Mouse (Mus musculus) forebrain, postnatal 0 days (tissue): ENCODE data around the gene Synpo2l. TPM values are rescaled to one million over a fixed set of nuclear protein-coding genes. Genes with fewer than 3 reads are reported as not detected.
A peak's percentile ranks its signal among the peaks of the same experiment; 100 is the strongest.

Source experiments
- ATAC-seq: fragments of 200-750 bp; cut with Nextera tagmentation; 2 replicates; pipeline ENCODE4 v1.8.0; 2017; ENCODE audit warnings: mild to moderate bottlenecking, moderate library complexity
- DNase-seq: peaks from one replicate; pipeline ENCODE4 v3.0.0-alpha.2; 2015
- H3K27ac ChIP-seq: fragments of 300-500 bp; sonication (generic); 2 replicates; pipeline ENCODE4 v1.5.1; 2014; ENCODE audit warnings: low read depth, mild to moderate bottlenecking, antibody characterized with exemption, low read length, moderate library complexity, mixed read lengths
- H3K27me3 ChIP-seq: fragments of 300-500 bp; sonication (generic); 2 replicates; pipeline ENCODE4 v1.6.1; 2014; ENCODE audit warnings: mild to moderate bottlenecking, low read length, mixed read lengths; ENCODE audit not compliant: insufficient read depth
- H3K36me3 ChIP-seq: fragments of 300-500 bp; sonication (generic); 2 replicates; pipeline ENCODE4 v1.6.1; 2014; ENCODE audit warnings: mild to moderate bottlenecking, moderate library complexity; ENCODE audit not compliant: insufficient read depth
- H3K4me1 ChIP-seq: fragments of 300-500 bp; sonication (generic); 2 replicates; pipeline ENCODE4 v1.6.1; 2014; ENCODE audit warnings: antibody characterized with exemption; ENCODE audit not compliant: insufficient read depth
- H3K4me2 ChIP-seq: fragments of 300-500 bp; sonication (generic); 2 replicates; pipeline ENCODE4 v1.6.1; 2014; ENCODE audit warnings: low read depth, mild to moderate bottlenecking, moderate library complexity
- H3K4me3 ChIP-seq: fragments of 300-500 bp; sonication (generic); 2 replicates; pipeline ENCODE4 v1.5.1; 2014; ENCODE audit warnings: low read depth, low read length, mixed read lengths
- H3K9ac ChIP-seq: fragments of 300-500 bp; sonication (generic); 2 replicates; pipeline ENCODE4 v1.6.1; 2014; ENCODE audit warnings: mild to moderate bottlenecking
- H3K9me3 ChIP-seq: fragments of 300-500 bp; sonication (generic); 2 replicates; pipeline ENCODE4 v1.6.1; 2016; ENCODE audit warnings: low read length
- CTCF ChIP-seq: sonication (generic); IDR thresholded peaks from 2 replicates; pipeline ENCODE4 v1.5.1; 2016; ENCODE audit warnings: antibody characterized with exemption, control low read depth, low read depth
- WGBS: fragments of 180-500 bp; shearing (Covaris S2); extraction: QIAGEN DNeasy Blood & Tissue Kit; methylation state at CpG from one replicate; pipeline ENCODE4 v1.1.7; 2014; 5-methylcytosine and 5-hydroxymethylcytosine counted together
- polyA plus RNA-seq: library from polyadenylated mRNA; unstranded; fragments of >200 nt; fragmentation: Nextera tagmentation; extraction: Ambion mirVana; gene quantifications from 2 replicates; pipeline ENCODE4 v1.2.1, GENCODE M21; 2015
- total RNA-seq: library from RNA; depleted of rRNA; stranded (reverse); fragments of >200 nt; gene quantifications from 2 replicates; pipeline ENCODE4 v1.2.3, GENCODE M21; 2014

Gene Synpo2l
- total and polyA plus RNA-seq, 2 experiments from 2014 or later: 0.17 to 0.24 TPM

DNA sequence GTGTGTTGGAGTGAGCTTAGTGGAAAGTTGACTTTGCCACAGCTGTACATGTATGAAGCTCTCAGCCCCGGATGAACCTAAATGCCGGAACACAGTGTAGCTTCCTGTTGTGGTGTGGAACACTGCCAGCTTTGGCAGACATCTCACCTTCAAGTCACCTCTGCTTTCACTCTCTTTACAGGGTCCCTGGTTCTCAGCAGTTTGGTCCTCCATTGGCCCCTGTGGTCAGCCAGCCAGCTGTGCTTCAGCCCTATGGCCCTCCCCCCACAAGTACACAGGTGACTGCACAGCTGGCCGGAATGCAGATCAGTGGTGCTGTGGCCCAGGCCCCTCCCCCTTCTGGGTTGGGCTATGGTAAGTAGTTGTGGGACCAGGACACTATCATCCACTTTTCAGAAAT, 14.3 kb upstream of the Synpo2l start:
- no peak overlapping the region for H3K4me3 ChIP-seq
- no peak overlapping the region for H3K27ac ChIP-seq
- ATAC-seq: no peak
- WGBS: 78% methylated on average over 3 of the region's 3 CpGs
- H3K36me3 ChIP-seq: peaks cover 86% of the 10 kb centered on the region
- no peak for TF ChIP-seq CTCF
- H3K4me1 ChIP-seq: no peaks in the 10 kb centered on the region
- DNase-seq: no peak
- no peaks in the 10 kb centered on the region for H3K27me3 ChIP-seq
- H3K9me3 ChIP-seq: no peaks in the 10 kb centered on the region
- H3K4me2 ChIP-seq: no peak overlapping the region
- H3K9ac ChIP-seq: no peak overlapping the region

DNA sequence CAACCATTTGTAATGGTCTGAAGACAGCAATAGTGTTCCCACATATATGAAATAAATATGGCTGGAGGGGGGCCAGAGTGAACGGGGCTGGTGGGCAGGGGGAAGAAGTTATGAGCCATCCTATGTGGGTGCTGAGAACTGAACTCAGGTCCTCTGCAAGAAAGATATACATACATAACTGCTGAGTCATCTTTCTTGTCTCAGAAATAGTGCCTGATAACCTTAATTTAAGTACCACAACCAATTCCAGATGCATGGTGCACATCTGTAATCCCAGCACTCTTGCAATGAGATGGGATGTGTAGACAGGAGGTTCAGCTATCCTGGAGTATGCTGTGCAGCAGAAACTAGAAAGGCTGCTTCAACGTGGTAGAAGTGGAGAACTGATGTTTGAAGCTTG, 13.6 kb upstream of the Synpo2l start:
- 90% methylated on average over 2 of the region's 2 CpGs for WGBS
- no peaks in the 10 kb centered on the region for H3K4me1 ChIP-seq
- H3K9me3 ChIP-seq: no peaks in the 10 kb centered on the region
- H3K4me3 ChIP-seq: no peak overlapping the region
- no peak for ATAC-seq
- TF ChIP-seq CTCF: no peak
- H3K4me2 ChIP-seq: no peak overlapping the region
- no peak overlapping the region for H3K9ac ChIP-seq
- no peaks in the 10 kb centered on the region for H3K27me3 ChIP-seq
- peaks cover 84% of the 10 kb centered on the region for H3K36me3 ChIP-seq
- DNase-seq: no peak
- no peak overlapping the region for H3K27ac ChIP-seq

DNA sequence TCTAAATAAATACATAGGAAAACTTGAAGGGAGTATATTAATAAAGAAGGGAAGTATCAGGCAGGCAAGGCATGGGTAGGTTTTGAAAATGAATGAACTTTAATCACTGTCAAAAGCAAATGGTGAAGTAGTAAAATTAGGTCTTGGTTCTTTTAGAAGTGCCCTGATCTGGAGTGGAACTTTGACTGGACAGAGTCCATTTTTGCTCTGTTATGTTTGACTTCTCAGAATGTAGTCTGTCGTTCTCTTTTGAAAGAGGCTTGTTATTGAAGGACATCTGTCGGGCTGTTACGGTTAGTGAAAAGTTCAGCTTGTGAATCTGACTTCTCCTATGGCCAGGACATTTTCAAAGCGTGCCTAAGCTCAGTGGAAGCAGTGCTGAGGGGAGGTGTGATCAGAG, 9.8 kb upstream of the Synpo2l start:
- no peak for TF ChIP-seq CTCF

DNA sequence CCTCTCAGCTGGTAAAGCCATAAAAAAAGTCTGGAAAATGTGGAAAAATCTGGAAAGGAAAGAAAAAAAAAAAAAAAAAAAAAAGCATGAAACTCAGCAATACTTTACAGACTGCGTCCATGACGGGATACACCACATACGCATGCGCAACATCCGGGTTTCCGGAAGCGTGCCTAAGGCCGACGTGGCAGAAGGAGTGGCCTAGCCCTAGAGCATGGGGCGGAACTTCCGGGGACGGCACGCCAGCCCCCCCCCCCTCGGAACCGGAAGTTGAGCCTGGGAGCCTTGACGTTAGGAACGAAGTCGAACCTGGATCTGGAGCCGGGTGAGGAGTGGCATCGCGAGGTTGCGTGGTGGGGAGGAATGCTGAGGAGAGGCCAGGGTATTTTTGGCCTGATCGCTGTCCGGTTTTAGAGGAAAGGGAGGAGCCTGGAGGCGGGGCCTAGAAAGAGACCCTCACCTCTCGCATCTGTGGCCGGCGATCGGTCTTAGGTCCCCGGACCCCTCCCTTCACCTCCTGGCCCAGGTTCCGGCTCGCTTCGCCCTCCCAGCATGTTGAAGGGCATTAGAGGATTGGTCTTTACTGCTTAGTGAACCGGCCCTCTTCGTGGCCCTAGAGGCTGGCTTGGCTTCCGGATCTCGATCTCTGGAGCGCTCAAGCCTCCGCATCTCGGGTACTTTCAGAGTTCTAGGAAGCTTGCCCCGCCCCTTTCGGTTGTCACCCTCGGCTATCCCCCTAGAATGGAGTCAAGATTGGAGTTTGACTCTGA, 6.1 kb upstream of the Synpo2l start, which contains the start of gene Sec24c:
Gene Sec24c, plus strand, starts transcription at position 245 of the 770 bp plus-strand sequence.
- H3K9me3 ChIP-seq: no peaks in the 10 kb centered on the region
- peak within 1 kb of the TSS; percentile 76 for H3K4me2 ChIP-seq
- peaks cover 5% of the 10 kb centered on the region; the same call in 1 of the 2 replicates for H3K4me1 ChIP-seq
- DNase-seq (peak; percentile 100), ATAC-seq (peak; percentile 99)
- H3K9ac ChIP-seq: peak within 1 kb of the TSS; percentile 93
- H3K27ac ChIP-seq: peak within 1 kb of the TSS; percentile 87
- no peak for TF ChIP-seq CTCF
- WGBS: 2% methylated on average over 42 of the region's 43 CpGs
- H3K36me3 ChIP-seq: peaks cover 19% of the 10 kb centered on the region; the same call in 1 of the 2 replicates
- peak within 1 kb of the TSS; percentile 94 for H3K4me3 ChIP-seq
- H3K27me3 ChIP-seq: no peaks in the 10 kb centered on the region

More for the DNA sequence above, 9.8 kb upstream of the Synpo2l start:
- Histone ChIP-seq H3K9ac (no peak overlapping the region), H3K27me3 (no peaks in the 10 kb centered on the region), H3K9me3 (no peaks in the 10 kb centered on the region), H3K4me3 (no peak overlapping the region), H3K27ac (no peak overlapping the region), H3K36me3 (peaks cover 52% of the 10 kb centered on the region), H3K4me2 (no peak overlapping the region), H3K4me1 (peaks cover 5% of the 10 kb centered on the region; the same call in 1 of the 2 replicates)
- DNase-seq: no peak
- ATAC-seq: no peak
- WGBS: 92% methylated on average over 4 of the region's 4 CpGs

DNA sequence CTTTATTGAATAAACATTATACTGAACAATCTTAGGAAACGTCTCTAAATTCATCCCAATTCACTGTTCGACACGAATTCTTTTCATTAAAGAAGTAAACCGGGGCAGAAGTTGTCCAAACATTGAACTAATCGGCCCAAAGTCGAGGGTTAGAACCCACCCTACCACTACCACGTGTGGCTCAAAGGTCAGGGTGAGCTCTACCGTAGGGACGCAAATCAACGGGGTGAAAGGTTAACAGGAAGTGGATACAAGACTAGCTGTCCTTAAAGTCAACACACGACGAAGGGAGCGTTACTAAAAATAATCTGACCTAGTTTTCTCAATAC, 5.5 kb upstream of the Synpo2l start:
- Histone ChIP-seq H3K27me3 (no peaks in the 10 kb centered on the region), H3K4me1 (peaks cover 5% of the 10 kb centered on the region; the same call in 1 of the 2 replicates), H3K4me2 (peak overlapping the region; percentile 76), H3K9me3 (no peaks in the 10 kb centered on the region), H3K9ac (peak overlapping the region; percentile 33; the same call in 1 of the 2 replicates), H3K4me3 (peak overlapping the region; percentile 94), H3K36me3 (peaks cover 17% of the 10 kb centered on the region; the same call in 1 of the 2 replicates), H3K27ac (peak overlapping the region; percentile 37)
- ATAC-seq (peak; percentile 56), DNase-seq (no peak)
- WGBS: 13% methylated on average over 13 of the region's 13 CpGs
- no peak for TF ChIP-seq CTCF

DNA sequence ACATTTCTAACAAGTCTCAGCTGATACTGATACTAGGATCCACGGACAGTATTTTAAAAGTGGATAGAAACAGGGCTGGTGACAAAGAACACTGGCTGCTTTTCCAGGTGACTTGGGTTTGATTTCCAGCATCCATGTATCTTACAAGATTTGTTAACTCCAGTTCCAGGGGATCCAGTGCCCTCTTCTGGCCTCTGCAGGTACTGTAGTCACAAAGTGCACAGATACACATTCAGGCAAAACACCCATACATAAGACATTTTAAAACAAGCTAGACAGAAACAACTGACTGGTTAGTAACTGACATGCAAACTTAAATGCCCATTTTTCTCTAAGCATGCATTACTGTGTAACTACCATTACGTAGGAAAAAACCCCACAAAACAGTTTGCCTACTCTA, 4.8 kb upstream of the Synpo2l start:
- no peaks in the 10 kb centered on the region for H3K9me3 ChIP-seq
- no peak overlapping the region for H3K4me2 ChIP-seq
- ATAC-seq (no peak), DNase-seq (peak; percentile 58)
- peak; percentile 62 for TF ChIP-seq CTCF
- H3K9ac ChIP-seq: no peak overlapping the region
- no peak overlapping the region for H3K27ac ChIP-seq
- peaks cover 5% of the 10 kb centered on the region; the same call in 1 of the 2 replicates for H3K4me1 ChIP-seq
- no peak overlapping the region for H3K4me3 ChIP-seq
- no peaks in the 10 kb centered on the region for H3K27me3 ChIP-seq
- peaks cover 12% of the 10 kb centered on the region; the same call in 1 of the 2 replicates for H3K36me3 ChIP-seq
- 91% methylated on average over 2 of the region's 2 CpGs for WGBS

DNA sequence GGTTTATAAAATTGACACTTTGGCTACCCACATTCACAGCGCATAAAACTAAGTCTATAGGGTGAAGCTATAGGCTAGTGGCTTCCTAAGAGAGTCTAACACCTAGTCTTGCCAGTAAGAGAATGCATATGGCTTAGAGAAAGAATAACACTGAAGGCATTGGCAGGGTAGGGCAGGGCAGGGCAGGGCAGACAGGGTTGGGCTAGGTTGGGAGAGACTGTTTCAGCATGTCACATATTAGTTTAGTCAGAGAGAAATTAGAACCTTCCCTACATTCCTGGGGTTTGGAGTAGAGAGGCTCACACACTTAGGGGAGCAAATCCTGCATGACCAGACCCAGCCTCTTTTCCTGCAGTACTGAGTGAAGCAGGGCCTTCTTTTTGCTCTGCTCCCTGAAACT, 685 bp downstream of the Synpo2l start:
- TF ChIP-seq CTCF: no peak
- Histone ChIP-seq H3K4me1 (no peaks in the 10 kb centered on the region), H3K4me2 (no peak overlapping the region), H3K9ac (no peak overlapping the region; the same call in 1 of the 2 replicates), H3K4me3 (no peak overlapping the region), H3K27me3 (no peaks in the 10 kb centered on the region; the same call in 1 of the 2 replicates), H3K27ac (no peak overlapping the region), H3K36me3 (no peaks in the 10 kb centered on the region), H3K9me3 (no peaks in the 10 kb centered on the region)
- 76% methylated on average over 1 of the region's 1 CpGs for WGBS
- DNase-seq (no peak), ATAC-seq (no peak)
